ENCODE assay signal across 8 mouse cellular contexts in genomic region chr1:132007828-132008827, GRCm38 (mm10). TPM values are rescaled to one million over a fixed set of nuclear protein-coding genes. Genes with fewer than 3 reads are reported as not detected.
DNase-seq lines count a peak whose midpoint lies in the region; ATAC-seq and TF ChIP-seq lines count a peak whose summit lies in the region.

No protein-coding gene starts in this region.

- no peaks in the 10 kb centered on the region for H3K9me3 ChIP-seq in embryonic facial prominence, embryonic 12.5 days
- no peaks in the 10 kb centered on the region for H3K9me3 ChIP-seq in limb, embryonic 12.5 days
- H3K9me3 ChIP-seq in midbrain, embryonic 14.5 days (ENCODE audit: control insufficient read depth, low read length), result no peaks in the 10 kb centered on the region

- TF ChIP-seq CTCF in heart, adult 2 months (IDR thresholded peaks at IDR 0.05), result peak; percentile 43

- 1% methylated on average over 71 of the region's 72 CpGs for WGBS in embryonic facial prominence, embryonic 12.5 days
- WGBS in heart, adult 2 months, result under 1% methylated on average over 70 of the region's 72 CpGs
- WGBS in limb, embryonic 12.5 days, result under 1% methylated on average over 71 of the region's 72 CpGs
- WGBS in midbrain, embryonic 14.5 days, result under 1% methylated on average over 70 of the region's 72 CpGs

- peak overlapping the region; percentile 63 for H3K4me2 ChIP-seq in embryonic facial prominence, embryonic 12.5 days (replicated peaks)
- peak overlapping the region; percentile 62 for H3K4me2 ChIP-seq in limb, embryonic 12.5 days
- peak overlapping the region; percentile 82 for H3K4me2 ChIP-seq in midbrain, embryonic 14.5 days (ENCODE audit: low read length)

- H3K9ac ChIP-seq in embryonic facial prominence, embryonic 12.5 days, result peak overlapping the region; percentile 87
- H3K9ac ChIP-seq in heart, adult 2 months (ENCODE audit: low read depth, low read length), result peak overlapping the region; percentile 98
- peak overlapping the region; percentile 90 for H3K9ac ChIP-seq in limb, embryonic 12.5 days (replicated peaks)
- H3K9ac ChIP-seq in midbrain, embryonic 14.5 days (replicated peaks; ENCODE audit: low read length), result peak overlapping the region; percentile 91

- peak; percentile 84 for ATAC-seq in embryonic facial prominence, embryonic 12.5 days (ENCODE audit: insufficient number of reproducible peaks, insufficient read depth, low FRiP score, low TSS enrichment)
- peak; percentile 85 for ATAC-seq in limb, embryonic 12.5 days (ENCODE audit: insufficient number of reproducible peaks, insufficient read depth, low FRiP score, low TSS enrichment, low read depth)
- ATAC-seq in midbrain, embryonic 14.5 days (ENCODE audit: low FRiP score, low TSS enrichment), result peak; percentile 92

- peak overlapping the region; percentile 85 for H3K4me3 ChIP-seq in embryonic facial prominence, embryonic 12.5 days
- H3K4me3 ChIP-seq in heart, adult 2 months, result peak overlapping the region; percentile 93
- peak overlapping the region; percentile 82 for H3K4me3 ChIP-seq in limb, embryonic 12.5 days (replicated peaks)
- H3K4me3 ChIP-seq in midbrain, embryonic 14.5 days (replicated peaks; ENCODE audit: low read depth, low read length), result peak overlapping the region; percentile 84

- H3K27me3 ChIP-seq in embryonic facial prominence, embryonic 12.5 days, result no peaks in the 10 kb centered on the region
- H3K27me3 ChIP-seq in heart, adult 2 months (ENCODE audit: control insufficient read depth, insufficient read depth, low read length), result no peaks in the 10 kb centered on the region
- no peaks in the 10 kb centered on the region for H3K27me3 ChIP-seq in limb, embryonic 12.5 days
- no peaks in the 10 kb centered on the region for H3K27me3 ChIP-seq in midbrain, embryonic 14.5 days (ENCODE audit: control insufficient read depth, insufficient read depth, low read length)

- TF ChIP-seq EP300 in heart, adult 2 months (IDR thresholded peaks at IDR 0.05; ENCODE audit: insufficient read depth, low read depth, low read length), result 0 out of 2 replicates have a peak, but pooled peaks have one; percentile 7

- H3K4me1 ChIP-seq in embryonic facial prominence, embryonic 12.5 days, result peaks cover 21% of the 10 kb centered on the region
- H3K4me1 ChIP-seq in heart, adult 2 months (ENCODE audit: control insufficient read depth, insufficient read depth, low read length), result peaks cover 23% of the 10 kb centered on the region
- peaks cover 25% of the 10 kb centered on the region for H3K4me1 ChIP-seq in limb, embryonic 12.5 days (replicated peaks)
- peaks cover 17% of the 10 kb centered on the region for H3K4me1 ChIP-seq in midbrain, embryonic 14.5 days (ENCODE audit: control insufficient read depth, insufficient read depth, low read length)

- H3K36me3 ChIP-seq in embryonic facial prominence, embryonic 12.5 days, result no peaks in the 10 kb centered on the region
- peaks cover 16% of the 10 kb centered on the region for H3K36me3 ChIP-seq in heart, adult 2 months (ENCODE audit: control insufficient read depth, insufficient read depth, low read length)
- no peaks in the 10 kb centered on the region for H3K36me3 ChIP-seq in limb, embryonic 12.5 days
- no peaks in the 10 kb centered on the region for H3K36me3 ChIP-seq in midbrain, embryonic 14.5 days (ENCODE audit: control insufficient read depth, insufficient read depth, low read length)

- peak overlapping the region; percentile 98 for H3K27ac ChIP-seq in embryonic facial prominence, embryonic 12.5 days
- peak overlapping the region; percentile 100 for H3K27ac ChIP-seq in heart, adult 2 months
- peak overlapping the region; percentile 99 for H3K27ac ChIP-seq in limb, embryonic 12.5 days
- peak overlapping the region; percentile 98 for H3K27ac ChIP-seq in midbrain, embryonic 14.5 days (replicated peaks; ENCODE audit: low read depth, low read length)

- intact Hi-C loops in heart, adult 2 months (cut with DNase I), result loop anchor here (1.0 to 10.0 kb wide), 2 partner anchors 32 to 317 kb away; no protein-coding TSS in a partner anchor

- peaks cover 4% of the 10 kb centered on the region for H3K79me2 ChIP-seq in heart, adult 2 months (replicated peaks; ENCODE audit: control insufficient read depth, insufficient read depth, low read length)

- TF ChIP-seq POLR2A in heart, adult 2 months (IDR thresholded peaks at IDR 0.05; ENCODE audit: insufficient read depth, low read depth, low read length), result peak; percentile 91

- DNase-seq in 3T3-L1 (ENCODE audit: low read depth, low spot score), result peak; percentile 82
- DNase-seq in adrenal gland, postnatal 36 days, result peak; percentile 92 to 95
- DNase-seq in heart, adult 2 months, result peak; percentile 92 to 93
- peak; percentile 76 to 85 for DNase-seq in kidney, adult 8-10 months
- peak; percentile 92 for DNase-seq in midbrain, embryonic 14.5 days
- peak; percentile 83 for DNase-seq in spleen, adult 12 weeks (ENCODE audit: low spot score)

RNA-seq across cellular contexts. Expression of gene Elk4, which starts 0.7 kb away (rescaled TPM):
- 100 to 1,000 TPM; 103 to 108 TPM for total RNA-seq in adrenal gland, postnatal 36 days (2021)
- polyA plus RNA-seq in embryonic facial prominence, embryonic 12.5 days (2016; fragmentation: Nextera tagmentation; extraction: Ambion mirVana), result 18.1 and 18.7 TPM in 2 replicates
- total RNA-seq in heart, adult 2 months (2021), result 10 to 100 TPM; 76.5 to 77.4 TPM
- 20.8 and 32.7 TPM in 2 replicates for polyA plus RNA-seq in heart, adult 2 months (2012; rRNA removed)
- 18.1 and 19.6 TPM in 2 replicates for polyA plus RNA-seq in limb, embryonic 12.5 days (2016; fragmentation: Nextera tagmentation; extraction: Ambion mirVana)
- polyA plus RNA-seq in midbrain, embryonic 14.5 days (2014; fragmentation: Nextera tagmentation; extraction: Ambion mirVana), result 14.4 and 17.1 TPM in 2 replicates

RNA-seq across cellular contexts. Expression of gene Slc45a3, which starts 45.4 kb away (rescaled TPM):
- 10 to 100 TPM; 15.2 to 31.5 TPM for total RNA-seq in adrenal gland, postnatal 36 days (2021)
- 3.8 and 3.9 TPM in 2 replicates for polyA plus RNA-seq in embryonic facial prominence, embryonic 12.5 days (2016; fragmentation: Nextera tagmentation; extraction: Ambion mirVana)
- 1 to 10 TPM; 3.8 to 7.0 TPM for total RNA-seq in heart, adult 2 months (2021)
- 5.5 and 6.4 TPM in 2 replicates for polyA plus RNA-seq in heart, adult 2 months (2012; rRNA removed)
- 2.2 and 3.0 TPM in 2 replicates for polyA plus RNA-seq in limb, embryonic 12.5 days (2016; fragmentation: Nextera tagmentation; extraction: Ambion mirVana)
- 2.6 and 6.4 TPM in 2 replicates for polyA plus RNA-seq in midbrain, embryonic 14.5 days (2014; fragmentation: Nextera tagmentation; extraction: Ambion mirVana)

RNA-seq across cellular contexts. Expression of gene Mfsd4a, which starts 59.7 kb away (rescaled TPM):
- 10 to 100 TPM; 10.1 to 30.4 TPM for total RNA-seq in adrenal gland, postnatal 36 days (2021)
- polyA plus RNA-seq in embryonic facial prominence, embryonic 12.5 days (2016; fragmentation: Nextera tagmentation; extraction: Ambion mirVana), result 13.0 and 14.9 TPM in 2 replicates
- 1 to 10 TPM; 1.4 to 1.6 TPM for total RNA-seq in heart, adult 2 months (2021)
- 3.0 and 3.6 TPM in 2 replicates for polyA plus RNA-seq in heart, adult 2 months (2012; rRNA removed)
- 13.1 and 17.2 TPM in 2 replicates for polyA plus RNA-seq in limb, embryonic 12.5 days (2016; fragmentation: Nextera tagmentation; extraction: Ambion mirVana)
- polyA plus RNA-seq in midbrain, embryonic 14.5 days (2014; fragmentation: Nextera tagmentation; extraction: Ambion mirVana), result 7.5 and 10.2 TPM in 2 replicates

Comparison
In these comparisons a context has a peak if more than half of its experiments do, and no peak if none do; other contexts are left out.
1. Peak in every context shown above with its lines: DNase-seq, ATAC-seq, H3K4me3 ChIP-seq and H3K27ac ChIP-seq.